Mouse (Mus musculus) heart, adult 2 months (tissue): ENCODE data around the gene Gm21981.

Experiments
- CTCF ChIP-seq: fragments of 200-600 bp; IDR thresholded peaks from 2 replicates; pipeline ENCODE4 v1.8.1; 2022; ENCODE audit warnings: antibody characterized with exemption, mild to moderate bottlenecking, moderate library complexity
- EP300 ChIP-seq: fragments of 200-500 bp; IDR thresholded peaks from 2 replicates; pipeline ENCODE4 v1.6.1; 2011; ENCODE audit warnings: low read depth, low read length, control low read depth; ENCODE audit not compliant: insufficient read depth

DNA sequence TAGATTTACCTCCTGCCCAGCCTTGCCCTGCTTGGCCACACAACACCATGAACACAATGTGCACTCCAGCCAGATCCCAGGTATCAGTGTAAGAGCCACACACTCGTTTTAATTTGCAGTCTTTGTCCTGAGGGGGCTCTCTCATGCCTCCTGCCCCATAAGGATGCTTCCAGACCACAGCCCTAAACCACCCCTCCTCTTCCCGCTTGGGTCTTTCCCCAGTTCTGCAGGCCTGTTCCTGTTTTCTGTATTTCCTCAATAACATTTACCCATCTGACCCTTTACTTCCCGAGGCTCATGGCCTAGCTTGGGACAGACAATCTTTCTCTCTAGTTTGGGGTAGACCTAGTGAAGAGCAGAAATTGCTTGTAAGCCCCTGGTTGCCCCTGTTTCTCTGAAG, 20.8 kb upstream of the Gm21981 start:
- TF ChIP-seq CTCF = no peak
- TF ChIP-seq EP300 = no peak
